Mouse (Mus musculus) cerebellum, adult 8-10 months (tissue): ENCODE results near the gene Gm5089.

ENCODE experiments used
- DNase-seq: peaks from one replicate; pipeline ENCODE4 v3.0.0; 2022

The Gm5089 gene

DNA sequence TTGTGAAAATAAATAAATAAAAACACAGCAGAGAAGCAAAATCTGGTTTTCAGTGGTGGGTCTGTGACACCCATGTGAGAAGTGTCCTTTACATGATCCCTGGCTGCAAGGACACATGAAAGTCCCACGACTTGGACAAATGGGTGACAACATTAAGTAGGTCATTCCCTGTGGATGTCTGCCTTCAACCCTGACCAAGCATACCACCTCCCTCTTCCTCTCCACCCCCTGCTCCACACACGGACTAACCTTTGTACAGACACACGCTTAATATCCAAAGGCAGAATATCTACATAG lies 65.7 kb downstream of the Gm5089 start:
- peak; percentile 55 for DNase-seq
